Mouse (Mus musculus) midbrain, postnatal 0 days (tissue): ENCODE results near the gene Glra1. TPM values are rescaled to one million over a fixed set of nuclear protein-coding genes. Genes with fewer than 3 reads are reported as not detected.

ENCODE experiments used
- ATAC-seq: fragments of 200-750 bp; cut with Nextera tagmentation; 2 replicates; pipeline ENCODE4 v1.8.0; 2017; ENCODE audit warnings: moderate number of reproducible peaks, mild to moderate bottlenecking, moderate TSS enrichment, moderate library complexity; ENCODE audit not compliant: low FRiP score
- DNase-seq: peaks from one replicate; pipeline ENCODE4 v3.0.0-alpha.2; 2015; ENCODE audit warnings: low spot score
- H3K27ac ChIP-seq: fragments of 300-500 bp; sonication (generic); 2 replicates; pipeline ENCODE4 v1.5.1; 2014; ENCODE audit warnings: low read depth, mild to moderate bottlenecking, low read length, mixed read lengths
- H3K27me3 ChIP-seq: fragments of 300-500 bp; sonication (generic); 2 replicates; pipeline ENCODE4 v1.6.1; 2014; ENCODE audit warnings: low read length, control low read depth, mixed read lengths; ENCODE audit not compliant: insufficient read depth
- H3K36me3 ChIP-seq: fragments of 300-500 bp; sonication (generic); 2 replicates; pipeline ENCODE4 v1.6.1; 2014; ENCODE audit warnings: low read length, control low read depth, mixed read lengths; ENCODE audit not compliant: insufficient read depth
- H3K4me1 ChIP-seq: fragments of 300-500 bp; sonication (generic); 2 replicates; pipeline ENCODE4 v1.6.1; 2014; ENCODE audit warnings: mild to moderate bottlenecking, control low read depth, antibody characterized with exemption, low read length, mixed read lengths; ENCODE audit not compliant: insufficient read depth
- H3K4me2 ChIP-seq: fragments of 300-500 bp; sonication (generic); 2 replicates; pipeline ENCODE4 v1.6.1; 2014; ENCODE audit warnings: low read depth, mild to moderate bottlenecking, low read length, mixed read lengths; ENCODE audit not compliant: poor library complexity, severe bottlenecking
- H3K4me3 ChIP-seq: fragments of 300-500 bp; sonication (generic); 2 replicates; pipeline ENCODE4 v1.5.1; 2014; ENCODE audit warnings: low read depth, mild to moderate bottlenecking, low read length, moderate library complexity
- H3K9ac ChIP-seq: fragments of 300-500 bp; sonication (generic); replicated peaks from 2 replicates; pipeline ENCODE4 v1.6.1; 2014; ENCODE audit warnings: mild to moderate bottlenecking, low read length, moderate library complexity, mixed read lengths; ENCODE audit not compliant: poor library complexity, severe bottlenecking
- H3K9me3 ChIP-seq: fragments of 300-500 bp; sonication (generic); 2 replicates; pipeline ENCODE4 v1.6.1; 2016; ENCODE audit warnings: low read length, control low read depth
- CTCF ChIP-seq: IDR thresholded peaks from 2 replicates; pipeline ENCODE4 v1.5.1; 2016; ENCODE audit warnings: antibody characterized with exemption, mild to moderate bottlenecking
- WGBS: fragments of 180-500 bp; shearing (Covaris S2); extraction: QIAGEN DNeasy Blood & Tissue Kit; methylation state at CpG from one replicate; pipeline ENCODE4 v1.1.7; 2014; 5-methylcytosine and 5-hydroxymethylcytosine counted together
- polyA plus RNA-seq: library from polyadenylated mRNA; unstranded; fragments of >200 nt; fragmentation: Nextera tagmentation; extraction: Ambion mirVana; gene quantifications from 2 replicates; pipeline ENCODE4 v1.2.1, GENCODE M21; 2015
- total RNA-seq: library from RNA; depleted of rRNA; stranded (reverse); fragments of >200 nt; gene quantifications from 2 replicates; pipeline ENCODE4 v1.2.3, GENCODE M21; 2014

Gene Glra1
- total and polyA plus RNA-seq, 2 experiments from 2014 or later, result 0.43 to 4.4 TPM

DNA sequence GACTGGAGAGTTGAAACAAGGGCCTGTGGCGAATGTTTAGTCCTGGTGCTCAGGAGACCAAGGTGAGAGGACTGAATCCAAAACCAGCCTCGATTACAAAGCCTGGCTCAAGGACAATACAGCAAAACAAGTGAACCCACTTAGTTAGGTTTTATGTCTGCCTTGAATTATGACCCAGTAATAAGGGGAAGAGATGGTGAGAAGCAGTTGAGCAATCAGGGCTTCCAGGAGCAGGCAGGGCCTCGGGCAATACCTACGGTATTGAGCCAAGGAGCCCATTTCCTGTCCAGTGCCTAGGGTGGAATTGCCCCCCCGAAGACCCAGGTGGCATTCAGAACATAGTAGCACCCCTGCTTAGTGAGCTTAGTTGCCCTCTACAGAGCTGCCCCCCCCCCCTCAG, 105.1 kb downstream of the Glra1 start:
- WGBS, result 93% methylated on average over 5 of the region's 5 CpGs
- Histone ChIP-seq H3K36me3 (peaks cover 12% of the 10 kb centered on the region; the same call in 1 of the 2 replicates), H3K27me3 (no peaks in the 10 kb centered on the region), H3K4me3 (no peak overlapping the region), H3K27ac (no peak overlapping the region), H3K4me2 (no peak overlapping the region), H3K9ac (no peak overlapping the region), H3K9me3 (no peaks in the 10 kb centered on the region), H3K4me1 (no peaks in the 10 kb centered on the region)
- no peak for DNase-seq
- no peak for ATAC-seq
- TF ChIP-seq CTCF, result no peak

GRCm38 (mm10) chr11:55501955-55502531, 106.0 kb downstream of the Glra1 start:
- TF ChIP-seq CTCF, result no peak
- H3K9me3 ChIP-seq, result no peaks in the 10 kb centered on the region
- H3K36me3 ChIP-seq, result peaks cover 12% of the 10 kb centered on the region; the same call in 1 of the 2 replicates
- no peak overlapping the region for H3K4me3 ChIP-seq
- H3K27ac ChIP-seq, result no peak overlapping the region
- no peak for ATAC-seq
- no peaks in the 10 kb centered on the region for H3K4me1 ChIP-seq
- H3K9ac ChIP-seq, result no peak overlapping the region
- no peaks in the 10 kb centered on the region for H3K27me3 ChIP-seq
- WGBS, result 86% methylated on average over 8 of the region's 8 CpGs
- H3K4me2 ChIP-seq, result no peak overlapping the region
- no peak for DNase-seq

GRCm38 (mm10) chr11:55497885-55498284, 110.1 kb downstream of the Glra1 start:
- Histone ChIP-seq H3K9ac (no peak overlapping the region), H3K36me3 (peaks cover 42% of the 10 kb centered on the region), H3K9me3 (no peaks in the 10 kb centered on the region), H3K4me1 (no peaks in the 10 kb centered on the region), H3K4me3 (no peak overlapping the region), H3K4me2 (no peak overlapping the region), H3K27me3 (no peaks in the 10 kb centered on the region), H3K27ac (no peak overlapping the region)
- peak; percentile 87 for TF ChIP-seq CTCF
- ATAC-seq, result no peak
- WGBS, result 68% methylated on average over 5 of the region's 5 CpGs
- peak; percentile 76 for DNase-seq

- H3K4me1 ChIP-seq, result no peaks in the 10 kb centered on the region
- no peak overlapping the region for H3K9ac ChIP-seq
- H3K4me3 ChIP-seq, result no peak overlapping the region
- no peak for TF ChIP-seq CTCF
- no peaks in the 10 kb centered on the region for H3K27me3 ChIP-seq
- WGBS, result 89% methylated on average over 6 of the region's 6 CpGs
- H3K27ac ChIP-seq, result no peak overlapping the region
- no peak for DNase-seq
- ATAC-seq, result no peak
- H3K9me3 ChIP-seq, result no peaks in the 10 kb centered on the region
- H3K36me3 ChIP-seq, result peaks cover 56% of the 10 kb centered on the region
- no peak overlapping the region for H3K4me2 ChIP-seq
Observed at GRCm38 (mm10) chr11:55496158-55496557, 111.8 kb downstream of the Glra1 start.

- WGBS, result 97% methylated on average over 7 of the region's 7 CpGs
- H3K27me3 ChIP-seq, result no peaks in the 10 kb centered on the region
- H3K9me3 ChIP-seq, result no peaks in the 10 kb centered on the region
- H3K4me3 ChIP-seq, result no peak overlapping the region
- ATAC-seq (no peak), DNase-seq (no peak)
- H3K36me3 ChIP-seq, result peaks cover 44% of the 10 kb centered on the region
- H3K27ac ChIP-seq, result no peak overlapping the region
- H3K4me1 ChIP-seq, result no peaks in the 10 kb centered on the region
- no peak for TF ChIP-seq CTCF
- no peak overlapping the region for H3K4me2 ChIP-seq
- H3K9ac ChIP-seq, result no peak overlapping the region
Observed at GRCm38 (mm10) chr11:55485443-55485842, 122.6 kb downstream of the Glra1 start.

DNA sequence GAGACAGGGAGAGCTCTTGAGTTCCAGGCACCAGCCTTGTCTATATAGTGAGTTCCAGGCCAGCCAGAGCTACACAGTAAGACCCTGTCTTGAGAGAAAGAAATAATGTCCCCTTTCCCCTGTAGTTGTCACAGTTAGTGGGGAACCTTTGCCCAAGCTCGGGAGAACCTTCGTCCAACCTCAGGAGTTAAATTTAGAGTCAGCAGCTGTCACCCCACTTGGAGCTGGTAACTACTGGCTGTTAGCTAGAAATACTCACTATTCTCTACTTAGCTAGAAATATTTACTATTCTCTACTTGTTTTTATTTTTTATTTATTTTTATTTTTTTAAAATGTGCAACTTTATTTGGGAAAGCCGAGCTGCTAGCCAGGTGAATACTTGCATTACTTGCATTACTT, 134.8 kb downstream of the Glra1 start:
- no peak for ATAC-seq
- no peak overlapping the region for H3K27ac ChIP-seq
- no peaks in the 10 kb centered on the region for H3K36me3 ChIP-seq
- no peak overlapping the region for H3K9ac ChIP-seq
- H3K4me2 ChIP-seq, result no peak overlapping the region
- WGBS, result 92% methylated on average over 3 of the region's 3 CpGs
- no peak for DNase-seq
- H3K27me3 ChIP-seq, result no peaks in the 10 kb centered on the region
- no peaks in the 10 kb centered on the region for H3K9me3 ChIP-seq
- H3K4me3 ChIP-seq, result no peak overlapping the region
- TF ChIP-seq CTCF, result no peak
- H3K4me1 ChIP-seq, result peaks cover 10% of the 10 kb centered on the region; the same call in 1 of the 2 replicates
